ENCODE assay signal across 8 mouse cellular contexts in genomic region chr1:75236117-75237050, GRCm38 (mm10). TPM values are rescaled to one million over a fixed set of nuclear protein-coding genes. Genes with fewer than 3 reads are reported as not detected.
DNase-seq lines count a peak whose midpoint lies in the region; ATAC-seq lines count a peak whose summit lies in the region.

Gene Dnajb2, plus strand, starts transcription at chr1:75236406.

- DNase-seq in adrenal gland, adult (ENCODE audit: inconsistent age in 2 of 2, low spot score in 1 of 2) = peak; percentile 94 to 96
- DNase-seq in embryo, embryonic 10.5 days (ENCODE audit: low spot score) = peak; percentile 83
- DNase-seq in gastrocnemius, postnatal 25 days = peak; percentile 90
- peak; percentile 77 to 82 for DNase-seq in left cerebral cortex, postnatal 14 days (ENCODE audit: low spot score in 2 of 2)
- peak; percentile 81 for DNase-seq in right cerebral cortex, postnatal 14 days
- peak; percentile 81 for DNase-seq in urinary bladder, postnatal 25 days (ENCODE audit: low spot score)

- peak; percentile 71 for ATAC-seq in inflammation-experienced regulatory T-cells, adult 6 months
- ATAC-seq in megakaryocyte progenitor cell, adult 5-6 weeks (replicated peaks; ENCODE audit: poor library complexity) = peak; percentile 69

- intact Hi-C loops in left cerebral cortex, postnatal 14 days (cut with DNase I) = no loop called here

RNA-seq across cellular contexts. Expression of gene Dnajb2, which starts in this region (rescaled TPM):
- total RNA-seq in gastrocnemius, postnatal 25 days (2021) = 10 to 100 TPM; 58.4 to 60.9 TPM
- polyA plus RNA-seq in inflammation-experienced regulatory T-cells, adult 6 months (2017; shearing (Covaris generic)) = 1 to 10 TPM; 3.0 to 7.0 (median 5.8) TPM
- 10 to 100 TPM; 76.5 to 80.2 TPM for total RNA-seq in left cerebral cortex, postnatal 14 days (2021)
- 1.3 and 1.8 TPM in 2 replicates for total RNA-seq in megakaryocyte progenitor cell, adult 5-6 weeks (2015)
- 1.9 and 6.4 TPM in 2 replicates for total RNA-seq in megakaryocyte progenitor cell, adult 5-6 weeks (2017)

Comparison
In these comparisons a context has a peak if more than half of its experiments do, and no peak if none do; other contexts are left out.
1. Peak in every context shown above with its lines: DNase-seq and ATAC-seq.
2. RNA of gene Dnajb2 (total RNA-seq): 76.5 to 80.2 TPM in left cerebral cortex, postnatal 14 days and 58.4 to 60.9 TPM in gastrocnemius, postnatal 25 days; 1.3 to 6.4 TPM in megakaryocyte progenitor cell, adult 5-6 weeks; every median in the first group is over 4 times any median in the second.